Mouse (Mus musculus) heart, postnatal 0 days (tissue): ENCODE results near the gene Hjurp. TPM values are rescaled to one million over a fixed set of nuclear protein-coding genes. Genes with fewer than 3 reads are reported as not detected.
A peak's percentile ranks its signal among the peaks of the same experiment; 100 is the strongest.

Experiments
- ATAC-seq: fragments of 200-750 bp; cut with Nextera tagmentation; 2 replicates; pipeline ENCODE4 v1.8.0; 2017; ENCODE audit warnings: low read depth, moderate number of reproducible peaks, moderate library complexity; ENCODE audit not compliant: insufficient read depth
- DNase-seq: peaks from one replicate; pipeline ENCODE4 v3.0.0-alpha.2; 2016; ENCODE audit warnings: low spot score
- H3K27ac ChIP-seq: fragments of 300-500 bp; sonication (generic); 2 replicates; pipeline ENCODE4 v1.5.1; 2014; ENCODE audit warnings: low read depth, mild to moderate bottlenecking
- H3K27me3 ChIP-seq: fragments of 300-500 bp; sonication (generic); 2 replicates; pipeline ENCODE4 v1.6.1; 2014; ENCODE audit warnings: low read length, mixed read lengths; ENCODE audit not compliant: control insufficient read depth, insufficient read depth
- H3K36me3 ChIP-seq: fragments of 300-500 bp; sonication (generic); replicated peaks from 2 replicates; pipeline ENCODE4 v1.6.1; 2014; ENCODE audit warnings: low read length, mixed read lengths; ENCODE audit not compliant: control insufficient read depth, insufficient read depth
- H3K4me1 ChIP-seq: fragments of 300-500 bp; sonication (generic); 2 replicates; pipeline ENCODE4 v1.6.1; 2014; ENCODE audit warnings: antibody characterized with exemption; ENCODE audit not compliant: control insufficient read depth, insufficient read depth
- H3K4me2 ChIP-seq: fragments of 300-500 bp; sonication (generic); 2 replicates; pipeline ENCODE4 v1.6.1; 2014; ENCODE audit warnings: low read depth, mild to moderate bottlenecking, low read length, moderate library complexity
- H3K4me3 ChIP-seq: fragments of 300-500 bp; sonication (generic); 2 replicates; pipeline ENCODE4 v1.5.1; 2014; ENCODE audit warnings: low read depth, low read length
- H3K9ac ChIP-seq: fragments of 300-500 bp; sonication (generic); replicated peaks from 2 replicates; pipeline ENCODE4 v1.6.1; 2014; ENCODE audit warnings: low read depth, low read length, mixed read lengths
- H3K9me3 ChIP-seq: fragments of 300-500 bp; sonication (generic); replicated peaks from 2 replicates; pipeline ENCODE4 v1.6.1; 2016; ENCODE audit warnings: low read length; ENCODE audit not compliant: control insufficient read depth
- CTCF ChIP-seq: IDR thresholded peaks from 2 replicates; pipeline ENCODE4 v1.5.1; 2016; ENCODE audit warnings: antibody characterized with exemption, control low read depth, low read depth
- EP300 ChIP-seq: IDR thresholded peaks from 2 replicates; pipeline ENCODE4 v1.6.1; 2016; ENCODE audit warnings: antibody characterized with exemption, low read depth
- WGBS: fragments of 180-500 bp; shearing (Covaris S2); extraction: QIAGEN DNeasy Blood & Tissue Kit; methylation state at CpG from one replicate; pipeline ENCODE4 v1.1.7; 2014; 5-methylcytosine and 5-hydroxymethylcytosine counted together
- polyA plus RNA-seq: library from polyadenylated mRNA; unstranded; fragments of >200 nt; fragmentation: Nextera tagmentation; extraction: Ambion mirVana; gene quantifications from 2 replicates; pipeline ENCODE4 v1.2.1, GENCODE M21; 2015
- total RNA-seq: library from RNA; depleted of rRNA; stranded (reverse); fragments of >200 nt; gene quantifications from 2 replicates; pipeline ENCODE4 v1.2.3, GENCODE M21; 2014; ENCODE audit warnings: low replicate concordance

Gene Hjurp
- total and polyA plus RNA-seq, 2 experiments from 2014 or later: 28.0 to 95.2 TPM

DNA sequence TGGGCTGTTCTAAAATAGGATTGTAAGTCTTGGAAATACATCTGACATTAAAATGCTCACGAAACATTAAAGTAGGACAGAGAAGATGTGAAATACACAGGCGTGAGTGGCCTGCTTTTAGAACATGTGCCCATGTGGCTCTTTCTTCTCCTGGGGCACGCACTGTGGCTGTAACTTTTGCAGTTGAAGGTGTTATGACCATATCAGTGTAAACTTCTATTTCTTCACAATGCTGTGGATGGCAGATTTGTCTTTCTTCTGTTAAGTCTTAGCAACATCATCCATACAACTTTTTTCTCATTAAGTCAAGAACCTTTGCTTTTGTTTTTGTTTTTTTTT is 11.3 kb upstream of the Hjurp start:
- ATAC-seq (no peak), DNase-seq (no peak)
- no peaks in the 10 kb centered on the region for H3K27me3 ChIP-seq
- no peaks in the 10 kb centered on the region for H3K4me1 ChIP-seq
- TF ChIP-seq CTCF (no peak), EP300 (no peak)
- H3K9ac ChIP-seq: no peak overlapping the region
- H3K27ac ChIP-seq: no peak overlapping the region
- H3K36me3 ChIP-seq: no peaks in the 10 kb centered on the region
- WGBS: 61% methylated on average over 3 of the region's 3 CpGs
- H3K4me2 ChIP-seq: no peak overlapping the region
- 0 out of 2 replicates have a peak, but pooled peaks cover 42% of the 10 kb centered on the region for H3K9me3 ChIP-seq
- H3K4me3 ChIP-seq: no peak overlapping the region

DNA sequence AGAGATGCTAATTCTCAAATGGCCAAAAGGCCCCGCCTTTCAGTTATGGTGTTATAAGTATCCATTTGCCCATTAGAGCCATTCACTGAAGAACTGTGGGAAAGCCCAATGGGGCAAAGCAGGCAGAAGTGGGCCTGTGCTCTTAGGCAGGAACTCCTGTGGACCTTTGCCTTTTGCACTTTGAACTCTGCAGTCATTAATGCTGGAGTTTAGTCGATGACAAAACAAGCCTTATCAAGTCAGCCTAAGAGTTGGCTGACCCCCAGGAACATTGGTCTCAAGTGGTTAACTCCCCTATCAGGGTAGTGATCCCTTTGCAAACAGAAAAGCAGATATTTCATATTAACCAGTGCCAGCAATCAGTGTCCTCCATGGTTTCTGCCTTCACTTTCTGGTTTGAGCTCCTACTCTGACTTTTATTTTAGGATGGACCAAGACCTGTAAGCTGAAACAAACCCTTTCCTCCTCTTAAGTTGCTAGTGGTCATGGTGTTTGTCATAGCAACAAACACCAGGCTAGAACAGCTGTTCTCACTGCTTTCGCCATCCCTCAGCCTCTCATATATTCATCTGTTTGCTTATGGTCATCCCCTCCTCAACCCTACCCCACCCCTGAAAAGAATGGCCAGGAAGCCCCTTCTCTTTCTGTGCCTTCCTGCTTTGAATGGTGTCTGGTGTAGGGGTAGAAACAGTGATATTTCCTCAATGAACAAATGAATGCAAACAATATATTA is 10.8 kb upstream of the Hjurp start:
- H3K9ac ChIP-seq: no peak overlapping the region
- no peak for TF ChIP-seq EP300
- no peak for TF ChIP-seq CTCF
- H3K4me2 ChIP-seq: no peak overlapping the region
- no peaks in the 10 kb centered on the region for H3K27me3 ChIP-seq
- DNase-seq (no peak), ATAC-seq (no peak)
- no peaks in the 10 kb centered on the region for H3K4me1 ChIP-seq
- no peak overlapping the region for H3K27ac ChIP-seq
- H3K9me3 ChIP-seq: 0 out of 2 replicates have a peak, but pooled peaks cover 42% of the 10 kb centered on the region
- no peak overlapping the region for H3K4me3 ChIP-seq
- no peaks in the 10 kb centered on the region for H3K36me3 ChIP-seq
- WGBS: 31% methylated on average over 3 of the region's 3 CpGs

DNA sequence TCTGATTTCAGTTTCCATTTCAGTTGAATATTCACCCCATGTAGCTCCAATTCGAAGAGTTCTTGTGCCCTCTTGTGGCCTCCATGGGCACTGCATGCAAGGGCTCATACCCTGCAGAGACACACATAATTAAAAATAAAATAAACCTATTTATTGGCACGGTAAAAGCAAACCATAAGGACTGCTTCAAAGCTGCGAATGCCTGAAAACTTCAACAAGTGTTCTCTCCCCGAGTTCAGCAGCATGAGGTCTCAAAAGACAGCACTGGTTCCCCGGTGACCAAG is 10.2 kb upstream of the Hjurp start:
- 32% methylated on average over 5 of the region's 5 CpGs for WGBS
- TF ChIP-seq EP300 (no peak), CTCF (peak; percentile 77)
- H3K9me3 ChIP-seq: 0 out of 2 replicates have a peak, but pooled peaks cover 46% of the 10 kb centered on the region
- H3K4me1 ChIP-seq: no peaks in the 10 kb centered on the region
- no peak overlapping the region for H3K4me2 ChIP-seq
- no peak overlapping the region for H3K4me3 ChIP-seq
- ATAC-seq (no peak), DNase-seq (peak; percentile 53)
- H3K27ac ChIP-seq: no peak overlapping the region
- no peak overlapping the region for H3K9ac ChIP-seq
- no peaks in the 10 kb centered on the region for H3K27me3 ChIP-seq
- no peaks in the 10 kb centered on the region for H3K36me3 ChIP-seq

GRCm38 (mm10) chr1:88286887-88287696 is 9.7 kb upstream of the Hjurp start:
- DNase-seq: no peak
- no peaks in the 10 kb centered on the region for H3K36me3 ChIP-seq
- H3K9me3 ChIP-seq: 0 out of 2 replicates have a peak, but pooled peaks cover 43% of the 10 kb centered on the region
- H3K4me3 ChIP-seq: no peak overlapping the region
- no peak overlapping the region for H3K27ac ChIP-seq
- no peaks in the 10 kb centered on the region for H3K4me1 ChIP-seq
- H3K27me3 ChIP-seq: no peaks in the 10 kb centered on the region
- WGBS: 65% methylated on average over 13 of the region's 13 CpGs
- H3K4me2 ChIP-seq: no peak overlapping the region
- ATAC-seq: no peak
- no peak for TF ChIP-seq EP300
- no peak for TF ChIP-seq CTCF
- H3K9ac ChIP-seq: no peak overlapping the region

DNA sequence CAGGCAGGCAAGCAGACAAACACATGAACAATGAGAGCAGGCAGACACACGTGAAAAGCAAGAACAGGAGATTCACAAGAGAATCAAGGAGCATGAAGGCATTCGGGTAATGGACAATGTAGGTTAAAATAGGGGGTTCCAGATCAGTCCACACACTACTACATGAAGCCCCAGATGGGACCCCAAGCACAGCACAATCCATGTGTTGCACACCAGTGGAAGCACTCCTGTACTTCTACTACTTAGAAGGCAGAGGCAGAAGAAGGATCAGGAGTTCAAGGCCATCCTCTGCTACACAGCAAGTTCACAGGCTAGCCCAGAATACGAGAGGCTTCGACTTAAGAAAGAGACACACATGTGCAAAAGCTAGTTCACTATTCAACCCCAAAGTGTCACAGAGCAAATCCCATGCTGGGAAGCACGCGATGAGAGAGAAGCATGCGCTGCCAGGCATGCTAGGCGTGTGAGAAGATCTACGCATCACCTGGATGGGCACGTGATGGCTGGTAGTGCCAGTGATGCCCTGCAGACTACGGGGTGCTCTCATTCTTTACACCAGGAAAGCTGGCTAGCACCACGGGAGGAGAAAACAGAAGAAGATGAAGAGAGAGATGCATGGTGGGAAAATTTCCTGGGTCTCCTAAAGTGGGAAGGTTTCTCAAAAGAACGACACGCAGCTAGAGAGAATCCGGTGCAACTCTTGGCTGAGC is 8.9 kb upstream of the Hjurp start:
- 0 out of 2 replicates have a peak, but pooled peaks cover 35% of the 10 kb centered on the region for H3K9me3 ChIP-seq

More for the DNA sequence above, 8.9 kb upstream of the Hjurp start:
- H3K27ac ChIP-seq: no peak overlapping the region
- no peak overlapping the region for H3K9ac ChIP-seq
- 73% methylated on average over 15 of the region's 15 CpGs for WGBS
- H3K36me3 ChIP-seq: no peaks in the 10 kb centered on the region
- H3K4me1 ChIP-seq: no peaks in the 10 kb centered on the region
- H3K4me3 ChIP-seq: no peak overlapping the region
- H3K4me2 ChIP-seq: no peak overlapping the region
- no peak for TF ChIP-seq CTCF
- TF ChIP-seq EP300: no peak
- no peak for DNase-seq
- no peak for ATAC-seq
- H3K27me3 ChIP-seq: no peaks in the 10 kb centered on the region
